Comparison of ENCODE assay signal across 9 mouse cellular contexts in the genomic region with DNA sequence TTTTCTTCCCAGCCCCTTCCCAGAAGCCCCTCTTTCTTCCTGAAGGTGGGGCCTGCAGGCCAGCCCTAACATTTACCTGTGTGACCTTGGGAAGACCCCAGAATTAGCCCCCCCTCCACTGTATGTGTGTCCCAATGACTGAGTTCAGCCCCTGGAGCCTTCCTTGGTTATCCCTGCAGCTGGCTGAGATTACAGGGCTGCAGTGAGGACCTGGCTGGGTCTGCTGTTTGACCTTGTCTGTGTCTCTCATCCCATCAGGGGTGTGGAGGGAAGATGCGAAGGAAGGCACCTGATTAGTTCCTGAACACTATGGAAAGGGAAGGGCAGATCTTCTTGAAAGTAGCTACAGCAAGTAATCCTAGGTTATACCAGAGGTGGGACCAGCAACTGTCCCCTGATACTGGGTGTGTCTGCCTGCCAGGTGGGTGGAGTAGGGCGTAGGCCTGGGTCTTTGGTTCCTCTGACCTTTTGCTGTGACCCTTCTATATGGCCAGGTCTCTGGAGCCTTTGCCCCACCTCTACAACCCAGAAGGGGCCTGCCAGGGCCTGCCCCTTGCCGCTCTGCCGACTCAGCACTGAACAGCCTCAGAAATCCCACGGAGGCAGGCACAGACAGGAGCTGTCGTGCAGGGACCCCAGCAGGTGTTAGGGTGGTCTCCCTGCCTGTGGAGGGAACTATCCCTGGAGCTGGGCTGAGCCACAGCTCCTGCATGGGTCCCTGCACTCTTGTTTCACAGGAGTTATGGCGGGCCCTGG. TPM values are rescaled to one million over a fixed set of nuclear protein-coding genes. Genes with fewer than 3 reads are reported as not detected.
DNase-seq lines count a peak whose midpoint lies in the region; ATAC-seq and TF ChIP-seq lines count a peak whose summit lies in the region.
"Had no signal": no experiment of that assay in that cellular context is flagged by ENCODE, and none has a peak within 500 bp of the region (broad histone marks: within the 10 kb centered on the region; RNA-seq: fewer than 3 reads in every experiment).

No protein-coding gene starts in this region.

- H3K9me3 ChIP-seq in forebrain, embryonic 13.5 days (replicated peaks) = no peaks in the 10 kb centered on the region
- H3K9me3 ChIP-seq in forebrain, embryonic 16.5 days (ENCODE audit: control insufficient read depth, low read length) = no peaks in the 10 kb centered on the region
- no peaks in the 10 kb centered on the region for H3K9me3 ChIP-seq in megakaryocyte, embryonic 14.5 days
- no peaks in the 10 kb centered on the region for H3K9me3 ChIP-seq in intestine, embryonic 15.5 days

- peak; percentile 21; the same call in 1 of the 2 replicates for TF ChIP-seq POLR2A in small intestine, adult 2 months (IDR thresholded peaks at IDR 0.05; ENCODE audit: low read depth, low read length)

- 86% methylated on average over 7 of the region's 7 CpGs for WGBS in forebrain, embryonic 13.5 days
- 87% methylated on average over 7 of the region's 7 CpGs for WGBS in forebrain, embryonic 16.5 days
- WGBS in intestine, embryonic 15.5 days = 60% methylated on average over 7 of the region's 7 CpGs
- WGBS in small intestine, adult 2 months = 25% methylated on average over 7 of the region's 7 CpGs

- H3K27ac ChIP-seq in forebrain, embryonic 13.5 days = no peak overlapping the region
- no peak overlapping the region for H3K27ac ChIP-seq in forebrain, embryonic 16.5 days (ENCODE audit: low read length)
- peak overlapping the region; percentile 81 for H3K27ac ChIP-seq in intestine, embryonic 15.5 days
- peak overlapping the region; percentile 98 for H3K27ac ChIP-seq in small intestine, adult 2 months (ENCODE audit: insufficient read depth, low read depth, low read length)

- H3K36me3 ChIP-seq in forebrain, embryonic 13.5 days (ENCODE audit: poor library complexity, severe bottlenecking) = peaks cover 34% of the 10 kb centered on the region
- H3K36me3 ChIP-seq in forebrain, embryonic 16.5 days (ENCODE audit: control insufficient read depth, insufficient read depth) = peaks cover 20% of the 10 kb centered on the region
- H3K36me3 ChIP-seq in megakaryocyte, embryonic 14.5 days (replicated peaks; ENCODE audit: low read length) = peaks cover 76% of the 10 kb centered on the region
- peaks cover 33% of the 10 kb centered on the region for H3K36me3 ChIP-seq in intestine, embryonic 15.5 days
- H3K36me3 ChIP-seq in small intestine, adult 2 months (ENCODE audit: control insufficient read depth, insufficient read depth, low read length) = peaks cover 32% of the 10 kb centered on the region

- H3K4me3 ChIP-seq in forebrain, embryonic 13.5 days = no peak overlapping the region
- H3K4me3 ChIP-seq in forebrain, embryonic 16.5 days (replicated peaks; ENCODE audit: low read length) = no peak overlapping the region
- H3K4me3 ChIP-seq in megakaryocyte, embryonic 14.5 days (replicated peaks) = peak overlapping the region; percentile 98
- peak overlapping the region; percentile 67 for H3K4me3 ChIP-seq in intestine, embryonic 15.5 days (replicated peaks)
- peak overlapping the region; percentile 91 for H3K4me3 ChIP-seq in small intestine, adult 2 months (ENCODE audit: low read depth, low read length)

- DNase-seq in frontal cortex, postnatal 36 days (ENCODE audit: low spot score in 2 of 2) = no peak
- DNase-seq: gastrocnemius, postnatal 10 days had no signal

- no peaks in the 10 kb centered on the region for H3K27me3 ChIP-seq in forebrain, embryonic 13.5 days
- H3K27me3 ChIP-seq in forebrain, embryonic 16.5 days (replicated peaks; ENCODE audit: control insufficient read depth, insufficient read depth, low read length) = no peaks in the 10 kb centered on the region
- H3K27me3 ChIP-seq in megakaryocyte, embryonic 14.5 days (replicated peaks) = no peaks in the 10 kb centered on the region
- H3K27me3 ChIP-seq in intestine, embryonic 15.5 days (replicated peaks) = no peaks in the 10 kb centered on the region
- no peaks in the 10 kb centered on the region for H3K27me3 ChIP-seq in small intestine, adult 2 months (ENCODE audit: control insufficient read depth, insufficient read depth, low read length)

- no peak overlapping the region for H3K4me2 ChIP-seq in forebrain, embryonic 13.5 days
- no peak overlapping the region for H3K4me2 ChIP-seq in forebrain, embryonic 16.5 days (ENCODE audit: low read length)
- peak overlapping the region; percentile 86 for H3K4me2 ChIP-seq in intestine, embryonic 15.5 days (replicated peaks)

- peaks cover 46% of the 10 kb centered on the region for H3K4me1 ChIP-seq in forebrain, embryonic 13.5 days
- peaks cover 42% of the 10 kb centered on the region for H3K4me1 ChIP-seq in forebrain, embryonic 16.5 days (replicated peaks; ENCODE audit: control insufficient read depth, insufficient read depth, low read length)
- peaks cover 80% of the 10 kb centered on the region for H3K4me1 ChIP-seq in megakaryocyte, embryonic 14.5 days
- H3K4me1 ChIP-seq in intestine, embryonic 15.5 days (replicated peaks) = peaks cover 59% of the 10 kb centered on the region
- peaks cover 60% of the 10 kb centered on the region for H3K4me1 ChIP-seq in small intestine, adult 2 months (ENCODE audit: control insufficient read depth, insufficient read depth, insufficient read length, low read length)

- TF ChIP-seq CTCF in small intestine, adult 2 months (IDR thresholded peaks at IDR 0.05; ENCODE audit: extremely low read depth, insufficient read length, insufficient replicate concordance, low read depth, low read length) = no peak

- no peak for ATAC-seq in forebrain, embryonic 13.5 days
- no peak for ATAC-seq in forebrain, embryonic 16.5 days
- no peak for ATAC-seq in megakaryocyte, adult 5-6 weeks (ENCODE audit: poor library complexity, severe bottlenecking)
- no peak for ATAC-seq in intestine, embryonic 15.5 days
- no peak for ATAC-seq in granulocyte monocyte progenitor cell, adult 5-6 weeks (replicated peaks; ENCODE audit: poor library complexity, severe bottlenecking)

- H3K9ac ChIP-seq in forebrain, embryonic 13.5 days = peak overlapping the region; percentile 30; the same call in 1 of the 2 replicates
- no peak overlapping the region for H3K9ac ChIP-seq in forebrain, embryonic 16.5 days (replicated peaks; ENCODE audit: low read depth, low read length)
- peak overlapping the region; percentile 90; the same call in 1 of the 2 replicates for H3K9ac ChIP-seq in intestine, embryonic 15.5 days

RNA-seq across cellular contexts. Expression of gene Zbtb7a, which starts 6.6 kb away (rescaled TPM):
- polyA plus RNA-seq in forebrain, embryonic 13.5 days (2015; fragmentation: Nextera tagmentation; extraction: Ambion mirVana) = 10.4 and 10.6 TPM in 2 replicates
- polyA plus RNA-seq in forebrain, embryonic 16.5 days (2015; fragmentation: Nextera tagmentation; extraction: Ambion mirVana) = 11.6 and 11.8 TPM in 2 replicates
- polyA plus RNA-seq in megakaryocyte, embryonic 14.5 days (2012; ENCODE audit: insufficient read depth, low replicate concordance) = 100.0 and 136 TPM in 2 replicates
- total RNA-seq in megakaryocyte, adult 5-6 weeks (2015) = 25.0 and 27.0 TPM in 2 replicates
- 8.8 and 14.5 TPM in 2 replicates for total RNA-seq in megakaryocyte, adult 5-6 weeks (2017)
- 52.5 and 53.0 TPM in 2 replicates for polyA plus RNA-seq in intestine, embryonic 15.5 days (2015; fragmentation: Nextera tagmentation; extraction: Ambion mirVana)
- 94.8 and 187 TPM in 2 replicates for polyA plus RNA-seq in small intestine, adult 2 months (2012; rRNA removed)
- 16.1 and 20.6 TPM in 2 replicates for total RNA-seq in granulocyte monocyte progenitor cell, adult 5-6 weeks (2014; fragmentation: Nextera tagmentation)
- total RNA-seq in granulocyte monocyte progenitor cell, adult 5-6 weeks (2017) = 7.1 and 8.0 TPM in 2 replicates

RNA-seq across cellular contexts. Expression of gene Pias4, which starts 26.1 kb away (rescaled TPM):
- polyA plus RNA-seq in forebrain, embryonic 13.5 days (2015; fragmentation: Nextera tagmentation; extraction: Ambion mirVana) = 54.2 and 57.0 TPM in 2 replicates
- polyA plus RNA-seq in forebrain, embryonic 16.5 days (2015; fragmentation: Nextera tagmentation; extraction: Ambion mirVana) = 48.5 and 62.7 TPM in 2 replicates
- 95.2 and 184 TPM in 2 replicates for polyA plus RNA-seq in megakaryocyte, embryonic 14.5 days (2012; ENCODE audit: insufficient read depth, low replicate concordance)
- total RNA-seq in megakaryocyte, adult 5-6 weeks (2015) = 10.1 and 13.7 TPM in 2 replicates
- 12.9 and 13.3 TPM in 2 replicates for total RNA-seq in megakaryocyte, adult 5-6 weeks (2017)
- polyA plus RNA-seq in intestine, embryonic 15.5 days (2015; fragmentation: Nextera tagmentation; extraction: Ambion mirVana) = 47.2 and 58.4 TPM in 2 replicates
- 29.1 and 53.3 TPM in 2 replicates for polyA plus RNA-seq in small intestine, adult 2 months (2012; rRNA removed)
- total RNA-seq in granulocyte monocyte progenitor cell, adult 5-6 weeks (2014; fragmentation: Nextera tagmentation) = 6.3 and 22.9 TPM in 2 replicates
- 7.8 and 8.1 TPM in 2 replicates for total RNA-seq in granulocyte monocyte progenitor cell, adult 5-6 weeks (2017)

RNA-seq across cellular contexts. Expression of gene Eef2, which starts 34.8 kb away (rescaled TPM):
- polyA plus RNA-seq in forebrain, embryonic 13.5 days (2015; fragmentation: Nextera tagmentation; extraction: Ambion mirVana) = 555 and 583 TPM in 2 replicates
- polyA plus RNA-seq in forebrain, embryonic 16.5 days (2015; fragmentation: Nextera tagmentation; extraction: Ambion mirVana) = 652 and 674 TPM in 2 replicates
- 439 and 1,295 TPM in 2 replicates for polyA plus RNA-seq in megakaryocyte, embryonic 14.5 days (2012; ENCODE audit: insufficient read depth, low replicate concordance)
- total RNA-seq in megakaryocyte, adult 5-6 weeks (2015) = 394 and 408 TPM in 2 replicates
- total RNA-seq in megakaryocyte, adult 5-6 weeks (2017) = 983 and 1,066 TPM in 2 replicates
- polyA plus RNA-seq in intestine, embryonic 15.5 days (2015; fragmentation: Nextera tagmentation; extraction: Ambion mirVana) = 515 and 540 TPM in 2 replicates
- 755 and 1,606 TPM in 2 replicates for polyA plus RNA-seq in small intestine, adult 2 months (2012; rRNA removed)
- 843 and 1,029 TPM in 2 replicates for total RNA-seq in granulocyte monocyte progenitor cell, adult 5-6 weeks (2014; fragmentation: Nextera tagmentation)
- 1,504 and 1,576 TPM in 2 replicates for total RNA-seq in granulocyte monocyte progenitor cell, adult 5-6 weeks (2017)

RNA-seq across cellular contexts. Expression of gene Map2k2, which starts 35.9 kb away (rescaled TPM):
- 200 and 211 TPM in 2 replicates for polyA plus RNA-seq in forebrain, embryonic 13.5 days (2015; fragmentation: Nextera tagmentation; extraction: Ambion mirVana)
- 210 and 213 TPM in 2 replicates for polyA plus RNA-seq in forebrain, embryonic 16.5 days (2015; fragmentation: Nextera tagmentation; extraction: Ambion mirVana)
- 407 and 1,114 TPM in 2 replicates for polyA plus RNA-seq in megakaryocyte, embryonic 14.5 days (2012; ENCODE audit: insufficient read depth, low replicate concordance)
- 33.9 and 40.6 TPM in 2 replicates for total RNA-seq in megakaryocyte, adult 5-6 weeks (2015)
- 38.2 and 47.8 TPM in 2 replicates for total RNA-seq in megakaryocyte, adult 5-6 weeks (2017)
- polyA plus RNA-seq in intestine, embryonic 15.5 days (2015; fragmentation: Nextera tagmentation; extraction: Ambion mirVana) = 190 and 208 TPM in 2 replicates
- polyA plus RNA-seq in small intestine, adult 2 months (2012; rRNA removed) = 214 and 554 TPM in 2 replicates
- total RNA-seq in granulocyte monocyte progenitor cell, adult 5-6 weeks (2014; fragmentation: Nextera tagmentation) = 35.0 and 72.7 TPM in 2 replicates
- 46.7 and 50.8 TPM in 2 replicates for total RNA-seq in granulocyte monocyte progenitor cell, adult 5-6 weeks (2017)

RNA-seq across cellular contexts. Expression of gene Dapk3, which starts 41.2 kb away (rescaled TPM):
- 43.5 and 47.7 TPM in 2 replicates for polyA plus RNA-seq in forebrain, embryonic 13.5 days (2015; fragmentation: Nextera tagmentation; extraction: Ambion mirVana)
- 55.1 and 56.9 TPM in 2 replicates for polyA plus RNA-seq in forebrain, embryonic 16.5 days (2015; fragmentation: Nextera tagmentation; extraction: Ambion mirVana)
- 168 TPM in 2 replicates for polyA plus RNA-seq in megakaryocyte, embryonic 14.5 days (2012; ENCODE audit: insufficient read depth, low replicate concordance)
- total RNA-seq in megakaryocyte, adult 5-6 weeks (2015) = 9.8 and 12.7 TPM in 2 replicates
- 27.5 and 36.6 TPM in 2 replicates for total RNA-seq in megakaryocyte, adult 5-6 weeks (2017)
- 56.6 and 62.7 TPM in 2 replicates for polyA plus RNA-seq in intestine, embryonic 15.5 days (2015; fragmentation: Nextera tagmentation; extraction: Ambion mirVana)
- 102 and 228 TPM in 2 replicates for polyA plus RNA-seq in small intestine, adult 2 months (2012; rRNA removed)
- total RNA-seq in granulocyte monocyte progenitor cell, adult 5-6 weeks (2014; fragmentation: Nextera tagmentation) = 25.7 and 40.8 TPM in 2 replicates
- total RNA-seq in granulocyte monocyte progenitor cell, adult 5-6 weeks (2017) = 20.5 and 33.0 TPM in 2 replicates

Comparison
In these comparisons a context has a peak if more than half of its experiments do, and no peak if none do; other contexts are left out.
1. H3K27ac ChIP-seq: peak in intestine, embryonic 15.5 days (single experiment) and small intestine, adult 2 months (single experiment); none in forebrain, embryonic 13.5 days (single experiment) and forebrain, embryonic 16.5 days (single experiment).
2. H3K4me3 ChIP-seq: peak in megakaryocyte, embryonic 14.5 days (single experiment), intestine, embryonic 15.5 days (single experiment) and small intestine, adult 2 months (single experiment); none in forebrain, embryonic 13.5 days (single experiment) and forebrain, embryonic 16.5 days (single experiment).